Mouse (Mus musculus) left cerebral cortex, postnatal 36 days (tissue): ENCODE measurements around the gene Mtfp1. TPM values are rescaled to one million over a fixed set of nuclear protein-coding genes. Genes with fewer than 3 reads are reported as not detected.

Experiments
- microRNA-seq: library from miRNA; unstranded; fragments of <30 nt; microRNA quantifications from one replicate; pipeline ENCODE4 v1.2.0, GENCODE M21; 2022
- total RNA-seq, 2 experiments: library from RNA; stranded (reverse); gene quantifications; 2 replicates each; pipeline ENCODE4 v1.2.3; 2021

Mtfp1 gene
- total RNA-seq, 2 experiments from 2014 or later = 90.9 to 94.5 TPM

Small RNA genes within 50 kb of the gene (microRNA-seq; reads per million reads assigned to microRNA genes)
- 1.3 reads per million for gene Mir3060

Other genes with a start within 250 kb of the Mtfp1 start
- gene Osbp2, start 231.5 kb downstream of the Mtfp1 start, total RNA-seq = 100 to 1,000 TPM; 128 to 164 TPM
- gene 4921536K21Rik, start 200.3 kb downstream of the Mtfp1 start, total RNA-seq = under 1 TPM; 0.32 to 0.70 TPM
- 10 to 100 TPM; 23.7 to 26.4 TPM for gene Dusp18, start 200.2 kb downstream of the Mtfp1 start, total RNA-seq
- gene Slc35e4, start 180.8 kb downstream of the Mtfp1 start, total RNA-seq = 10 to 100 TPM; 18.5 to 23.0 TPM
- 10 to 100 TPM; 18.2 to 20.0 TPM for gene Tcn2, start 163.3 kb downstream of the Mtfp1 start, total RNA-seq
- 10 to 100 TPM; 38.3 to 42.0 TPM for gene Pes1, start 131.5 kb downstream of the Mtfp1 start, total RNA-seq
- under 1 TPM in 1 of 2 experiments, not detected in 1; 0.54 TPM for gene 4930556J24Rik, start 118.7 kb downstream of the Mtfp1 start, total RNA-seq
- gene Gal3st1, start 111.8 kb downstream of the Mtfp1 start, total RNA-seq = 10 to 100 TPM; 13.2 to 17.4 TPM
- gene Sec14l4, start 64.0 kb downstream of the Mtfp1 start, total RNA-seq = not detected
- gene Sec14l3, start 30.6 kb downstream of the Mtfp1 start, total RNA-seq = 1 to 10 TPM in 1 of 2 experiments, under 1 TPM in 1; 0.52 to 1.5 TPM
- 10 to 100 TPM; 35.0 to 35.4 TPM for gene Sec14l2, start 28.0 kb upstream of the Mtfp1 start, total RNA-seq
- 10 to 100 TPM; 28.8 to 35.9 TPM for gene Rnf215, start 39.8 kb upstream of the Mtfp1 start, total RNA-seq
- gene Ccdc157, start 64.8 kb upstream of the Mtfp1 start, total RNA-seq = 10 to 100 TPM; 16.0 to 18.1 TPM
- gene Sf3a1, start 64.9 kb upstream of the Mtfp1 start, total RNA-seq = 10 to 100 TPM; 61.3 to 65.3 TPM
- gene Tbc1d10a, start 91.3 kb upstream of the Mtfp1 start, total RNA-seq = 10 to 100 TPM; 32.7 to 36.2 TPM
- gene Castor1, start 122.8 kb upstream of the Mtfp1 start, total RNA-seq = 1 to 10 TPM; 4.3 to 5.3 TPM
- gene Osm, start 141.0 kb upstream of the Mtfp1 start, total RNA-seq = not detected
- gene Lif, start 162.1 kb upstream of the Mtfp1 start, total RNA-seq = under 1 TPM; 0.48 to 0.79 TPM